Mouse (Mus musculus) lung, adult 2 months (tissue): ENCODE results near the gene Olfr545.

Source experiments
- CTCF ChIP-seq: fragments of 200-500 bp; IDR thresholded peaks from 2 replicates; pipeline ENCODE4 v1.5.1; 2011; ENCODE audit warnings: mild to moderate bottlenecking, low read length, control low read depth; ENCODE audit not compliant: insufficient read depth
- POLR2A ChIP-seq: fragments of 200-500 bp; IDR thresholded peaks from 2 replicates; pipeline ENCODE4 v1.6.1; 2011; ENCODE audit warnings: low read depth, mild to moderate bottlenecking, control low read depth, low read length, borderline replicate concordance; ENCODE audit errors: extremely low read depth

- no peak for TF ChIP-seq CTCF
- TF ChIP-seq POLR2A = no peak
These were observed 22.8 kb downstream of the Olfr545 start for GRCm38 (mm10) chr7:102476601-102477000.
